Mouse (Mus musculus) brain, embryonic 14.5 days (tissue): ENCODE measurements around the gene Ech1.

Experiments
- CTCF ChIP-seq: fragments of 200-500 bp; IDR thresholded peaks from 2 replicates; pipeline ENCODE4 v1.5.1; 2012; ENCODE audit warnings: inconsistent platforms, mild to moderate bottlenecking, moderate library complexity, borderline replicate concordance; ENCODE audit not compliant: insufficient read depth, insufficient read length; ENCODE audit errors: extremely low read depth
- POLR2A ChIP-seq: fragments of 200-500 bp; IDR thresholded peaks from 2 replicates; pipeline ENCODE4 v1.6.1; 2012; ENCODE audit warnings: mild to moderate bottlenecking, inconsistent platforms, borderline replicate concordance; ENCODE audit not compliant: poor library complexity, insufficient read depth, insufficient read length, severe bottlenecking; ENCODE audit errors: extremely low read depth

DNA sequence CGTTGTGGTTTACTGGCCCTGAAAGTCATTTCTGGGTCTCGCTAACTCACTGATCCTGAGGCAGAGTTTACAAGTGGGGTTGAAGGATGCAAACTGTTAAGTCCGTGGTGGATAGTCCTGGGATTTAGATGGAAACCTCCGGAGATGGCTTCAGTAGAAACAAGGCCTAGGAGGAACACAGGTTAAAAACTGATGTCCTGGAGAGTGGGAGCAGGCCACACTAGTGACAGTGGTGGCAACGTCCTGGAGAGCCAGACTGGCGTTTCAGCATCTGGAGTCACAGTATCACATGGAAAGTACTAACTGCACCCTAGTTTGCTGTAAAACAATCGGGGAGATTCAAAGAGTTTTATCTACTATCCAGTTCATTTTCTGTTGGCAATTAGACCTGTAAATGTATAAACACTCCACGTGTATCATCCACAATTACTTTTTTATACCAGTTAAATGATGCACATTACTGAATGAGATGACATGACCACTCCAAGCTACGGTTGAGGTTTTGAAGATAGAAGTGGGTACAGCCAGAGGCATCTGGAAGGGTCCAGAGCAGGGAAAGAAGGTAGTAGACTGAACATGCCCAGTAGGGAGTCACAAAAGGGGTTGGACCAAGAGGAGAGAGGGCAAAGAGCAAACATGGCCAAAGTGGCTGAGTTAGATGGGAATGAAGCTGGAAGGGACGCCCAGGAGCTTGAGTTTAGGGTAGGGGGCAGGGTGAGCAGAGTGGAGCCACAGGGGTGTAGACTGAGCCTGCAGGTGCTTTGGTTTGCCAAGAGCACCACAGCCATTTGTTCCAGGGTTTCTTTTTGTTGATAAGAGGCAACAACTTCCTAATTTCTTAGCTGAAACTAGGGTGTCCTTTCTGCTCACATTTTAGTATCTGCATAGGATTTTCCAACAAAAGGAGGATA, 1.8 kb upstream of the Ech1 start:
- no peak for TF ChIP-seq CTCF
- TF ChIP-seq POLR2A: no peak
